Comparison of ENCODE assay signal across 7 mouse cellular contexts in the genomic region with DNA sequence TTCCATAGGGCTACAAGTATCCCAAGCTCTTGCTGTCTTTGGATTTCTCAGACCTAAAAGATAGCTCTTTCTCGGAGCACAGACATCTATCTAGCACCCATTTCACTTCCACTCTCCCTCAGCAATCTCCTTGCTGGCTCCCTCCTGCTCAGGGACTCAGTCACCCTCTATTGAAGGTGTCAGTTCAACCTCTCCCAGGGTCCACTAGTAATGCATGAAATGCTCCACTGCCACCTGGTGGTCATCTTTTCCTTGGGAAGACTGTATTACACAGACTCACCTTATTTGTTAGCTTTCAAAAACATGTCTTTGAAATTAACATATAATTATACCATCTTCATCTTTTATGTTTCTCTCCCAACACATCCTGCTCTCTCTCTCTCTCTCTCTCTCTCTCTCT.
DNase-seq lines count a peak whose midpoint lies in the region; ATAC-seq and TF ChIP-seq lines count a peak whose summit lies in the region.

No protein-coding gene starts in this region.

- no peak for TF ChIP-seq POLR2A in MEL (IDR thresholded peaks at IDR 0.05; ENCODE audit: control insufficient read depth in 1 of 2, insufficient read depth in 1 of 2, low read depth in 1 of 2, low read length in 2 of 2, poor library complexity in 1 of 2)

- H3K4me2 ChIP-seq in hindbrain, embryonic 14.5 days (replicated peaks): no peak overlapping the region

- peak; percentile 10 for DNase-seq in MEL (ENCODE audit: low read depth, low spot score)
- peak; percentile 3 for DNase-seq in WW6 (ENCODE audit: low read depth, low spot score)
- peak; percentile 33 for DNase-seq in embryonic facial prominence, embryonic 10.5 days (ENCODE audit: low spot score)
- DNase-seq in hindbrain, embryonic 14.5 days (ENCODE audit: low spot score): peak; percentile 75
- DNase-seq in layer of hippocampus, postnatal 25 days (ENCODE audit: extremely low spot score in 1 of 2, low spot score in 1 of 2): peak; percentile 42 to 80
- DNase-seq in midbrain, embryonic 10.5 days (ENCODE audit: low spot score): peak; percentile 14
- peak; percentile 24 for DNase-seq in telencephalon, adult 2 months (ENCODE audit: low read depth, low spot score)

- H3K27me3 ChIP-seq in MEL (ENCODE audit: control insufficient read depth in 1 of 2, insufficient read depth in 2 of 2, low read length in 2 of 2): no peaks in the 10 kb centered on the region
- H3K27me3 ChIP-seq in embryonic facial prominence, embryonic 10.5 days (replicated peaks; ENCODE audit: low read depth, poor library complexity, severe bottlenecking): no peaks in the 10 kb centered on the region
- H3K27me3 ChIP-seq in hindbrain, embryonic 14.5 days (ENCODE audit: control insufficient read depth, insufficient read depth, low read length): no peaks in the 10 kb centered on the region
- H3K27me3 ChIP-seq in midbrain, embryonic 10.5 days (ENCODE audit: low read depth, poor library complexity, severe bottlenecking): no peaks in the 10 kb centered on the region

- no peak for TF ChIP-seq RAD21 in MEL (IDR thresholded peaks at IDR 0.05; ENCODE audit: low read depth, low read length)

- H3K79me2 ChIP-seq in MEL (ENCODE audit: control insufficient read depth, insufficient read depth, low read length, poor library complexity): no peaks in the 10 kb centered on the region

- H3K36me3 ChIP-seq in MEL (ENCODE audit: control insufficient read depth in 1 of 2, insufficient read depth in 2 of 2, low read length in 2 of 2): no peaks in the 10 kb centered on the region
- no peaks in the 10 kb centered on the region for H3K36me3 ChIP-seq in embryonic facial prominence, embryonic 10.5 days (replicated peaks)
- H3K36me3 ChIP-seq in hindbrain, embryonic 14.5 days (replicated peaks; ENCODE audit: control insufficient read depth, insufficient read depth): no peaks in the 10 kb centered on the region
- no peaks in the 10 kb centered on the region for H3K36me3 ChIP-seq in midbrain, embryonic 10.5 days

- no peak for ATAC-seq in hindbrain, embryonic 14.5 days (ENCODE audit: low FRiP score)

- no peaks in the 10 kb centered on the region for H3K4me1 ChIP-seq in MEL (ENCODE audit: control insufficient read depth in 1 of 2, insufficient read depth in 2 of 2, low read length in 2 of 2)
- no peaks in the 10 kb centered on the region for H3K4me1 ChIP-seq in embryonic facial prominence, embryonic 10.5 days
- no peaks in the 10 kb centered on the region for H3K4me1 ChIP-seq in hindbrain, embryonic 14.5 days (replicated peaks; ENCODE audit: control insufficient read depth, insufficient read depth, low read length)
- H3K4me1 ChIP-seq in midbrain, embryonic 10.5 days: no peaks in the 10 kb centered on the region

- no peaks in the 10 kb centered on the region for H3K9me3 ChIP-seq in MEL (replicated peaks; ENCODE audit: insufficient read depth, low read length)
- H3K9me3 ChIP-seq in embryonic facial prominence, embryonic 10.5 days: no peaks in the 10 kb centered on the region
- no peaks in the 10 kb centered on the region for H3K9me3 ChIP-seq in hindbrain, embryonic 14.5 days (ENCODE audit: control insufficient read depth, low read length)
- no peaks in the 10 kb centered on the region for H3K9me3 ChIP-seq in midbrain, embryonic 10.5 days (replicated peaks)

- TF ChIP-seq EP300 in MEL (IDR thresholded peaks at IDR 0.05; ENCODE audit: low read depth in 1 of 2, low read length in 2 of 2): no peak

- 55% methylated on average over 1 of the region's 1 CpGs for WGBS in embryonic facial prominence, embryonic 10.5 days
- WGBS in hindbrain, embryonic 14.5 days: 50% methylated on average over 1 of the region's 1 CpGs
- WGBS in midbrain, embryonic 10.5 days: 56% methylated on average over 1 of the region's 1 CpGs

- TF ChIP-seq CTCF in MEL (IDR thresholded peaks at IDR 0.05 in 2 of 3, conservative IDR thresholded peaks at IDR 0.05 in 1 of 3; ENCODE audit: control insufficient read depth in 1 of 3, insufficient read depth in 1 of 3, low read depth in 2 of 3, low read length in 3 of 3, poor library complexity in 1 of 3, severe bottlenecking in 1 of 3): peak in 1 of 3 experiments; percentile 28; a peak in 1 of 6 replicates

- no peak overlapping the region for H3K4me3 ChIP-seq in MEL (ENCODE audit: control insufficient read depth in 1 of 2, insufficient read depth in 1 of 2, low read depth in 2 of 2, low read length in 2 of 2)
- H3K4me3 ChIP-seq in embryonic facial prominence, embryonic 10.5 days: no peak overlapping the region
- no peak overlapping the region for H3K4me3 ChIP-seq in hindbrain, embryonic 14.5 days (replicated peaks; ENCODE audit: low read length)
- no peak overlapping the region for H3K4me3 ChIP-seq in midbrain, embryonic 10.5 days

- no peak overlapping the region for H3K9ac ChIP-seq in MEL (ENCODE audit: control insufficient read depth, low read depth, low read length, poor library complexity, severe bottlenecking)
- no peak overlapping the region for H3K9ac ChIP-seq in hindbrain, embryonic 14.5 days

- H3K27ac ChIP-seq in MEL (ENCODE audit: control insufficient read depth, low read depth, low read length): no peak overlapping the region
- no peak overlapping the region for H3K27ac ChIP-seq in embryonic facial prominence, embryonic 10.5 days (replicated peaks)
- no peak overlapping the region for H3K27ac ChIP-seq in hindbrain, embryonic 14.5 days
- H3K27ac ChIP-seq in midbrain, embryonic 10.5 days (replicated peaks): no peak overlapping the region

TF ChIP-seq in MEL, 35 proteins besides CTCF, POLR2A, EP300 and RAD21:
- TF ChIP-seq USF1 (IDR thresholded peaks at IDR 0.05; ENCODE audit: low read depth, low read length) (no peak), ZKSCAN1 (IDR thresholded peaks at IDR 0.05; ENCODE audit: low read depth, low read length) (no peak), ETS1 (IDR thresholded peaks at IDR 0.05; ENCODE audit: low read depth, low read length) (no peak), CHD1 (IDR thresholded peaks at IDR 0.05; ENCODE audit: low read depth, low read length) (no peak), POLR2AphosphoS5 (IDR thresholded peaks at IDR 0.05; ENCODE audit: borderline replicate concordance, low read depth, low read length) (no peak), MYB (IDR thresholded peaks at IDR 0.05; ENCODE audit: low read depth, low read length) (no peak), JUND (IDR thresholded peaks at IDR 0.05; ENCODE audit: low read depth, low read length) (no peak), ZNF384 (IDR thresholded peaks at IDR 0.05; ENCODE audit: low read depth, low read length) (no peak), MYC (IDR thresholded peaks at IDR 0.05; ENCODE audit: low read depth, low read length) (no peak), SIN3A (IDR thresholded peaks at IDR 0.05; ENCODE audit: low read length) (no peak), BHLHE40 (IDR thresholded peaks at IDR 0.05; ENCODE audit: borderline replicate concordance, low read depth, low read length) (no peak)

Comparison
In these comparisons a context has a peak if more than half of its experiments do, and no peak if none do; other contexts are left out.
1. DNase-seq: peak in every context shown above with its lines; median percentile 75 in hindbrain, embryonic 14.5 days; 61 in layer of hippocampus, postnatal 25 days; 33 in embryonic facial prominence, embryonic 10.5 days; 24 in telencephalon, adult 2 months; 14 in midbrain, embryonic 10.5 days; 10 in MEL; 3 in WW6.